Mouse (Mus musculus) lung, postnatal 0 days (tissue): ENCODE data around the gene Yy2. TPM values are rescaled to one million over a fixed set of nuclear protein-coding genes. Genes with fewer than 3 reads are reported as not detected.

Source experiments
- ATAC-seq: fragments of 200-750 bp; cut with Nextera tagmentation; 2 replicates; pipeline ENCODE4 v1.8.0; 2017; ENCODE audit warnings: moderate library complexity
- DNase-seq: peaks from one replicate; pipeline ENCODE4 v3.0.0-alpha.2; 2016; ENCODE audit warnings: low spot score
- H3K27ac ChIP-seq: fragments of 300-500 bp; sonication (generic); 2 replicates; pipeline ENCODE4 v1.5.1; 2014; ENCODE audit warnings: antibody characterized with exemption, mild to moderate bottlenecking, low read length, mixed read lengths
- H3K27me3 ChIP-seq: fragments of 300-500 bp; sonication (generic); replicated peaks from 2 replicates; pipeline ENCODE4 v1.6.1; 2014; ENCODE audit warnings: low read length, mixed read lengths; ENCODE audit not compliant: insufficient read depth
- H3K36me3 ChIP-seq: fragments of 300-500 bp; sonication (generic); 2 replicates; pipeline ENCODE4 v1.6.1; 2014; ENCODE audit warnings: low read length, mixed read lengths; ENCODE audit not compliant: insufficient read depth
- H3K4me1 ChIP-seq: fragments of 300-500 bp; sonication (generic); 2 replicates; pipeline ENCODE4 v1.6.1; 2014; ENCODE audit warnings: antibody characterized with exemption, low read depth, low read length, mixed read lengths; ENCODE audit not compliant: insufficient read depth
- H3K4me2 ChIP-seq: fragments of 300-500 bp; sonication (generic); replicated peaks from 2 replicates; pipeline ENCODE4 v1.6.1; 2014; ENCODE audit warnings: low read depth, mild to moderate bottlenecking, low read length, moderate library complexity, mixed read lengths
- H3K4me3 ChIP-seq: fragments of 300-500 bp; sonication (generic); 2 replicates; pipeline ENCODE4 v1.5.1; 2014; ENCODE audit warnings: low read depth, low read length
- H3K9ac ChIP-seq: fragments of 300-500 bp; sonication (generic); replicated peaks from 2 replicates; pipeline ENCODE4 v1.6.1; 2014; ENCODE audit warnings: low read depth, mild to moderate bottlenecking
- H3K9me3 ChIP-seq: fragments of 300-500 bp; sonication (generic); 2 replicates; pipeline ENCODE4 v1.6.1; 2016; ENCODE audit warnings: low read length, mixed read lengths
- CTCF ChIP-seq: IDR thresholded peaks from 2 replicates; pipeline ENCODE4 v1.5.1; 2016; ENCODE audit warnings: antibody characterized with exemption, mild to moderate bottlenecking
- EP300 ChIP-seq: IDR thresholded peaks from 2 replicates; pipeline ENCODE4 v1.6.1; 2016; ENCODE audit warnings: antibody characterized with exemption, mild to moderate bottlenecking, control low read depth
- WGBS: fragments of 180-500 bp; shearing (Covaris S2); extraction: QIAGEN DNeasy Blood & Tissue Kit; methylation state at CpG from one replicate; pipeline ENCODE4 v1.1.7; 2014; 5-methylcytosine and 5-hydroxymethylcytosine counted together
- polyA plus RNA-seq: library from polyadenylated mRNA; unstranded; fragments of >200 nt; fragmentation: Nextera tagmentation; extraction: Ambion mirVana; gene quantifications from 2 replicates; pipeline ENCODE4 v1.2.1, GENCODE M21; 2015

Yy2 gene
- polyA plus RNA-seq, 1 experiment from 2014 or later, result 1.6 TPM

DNA sequence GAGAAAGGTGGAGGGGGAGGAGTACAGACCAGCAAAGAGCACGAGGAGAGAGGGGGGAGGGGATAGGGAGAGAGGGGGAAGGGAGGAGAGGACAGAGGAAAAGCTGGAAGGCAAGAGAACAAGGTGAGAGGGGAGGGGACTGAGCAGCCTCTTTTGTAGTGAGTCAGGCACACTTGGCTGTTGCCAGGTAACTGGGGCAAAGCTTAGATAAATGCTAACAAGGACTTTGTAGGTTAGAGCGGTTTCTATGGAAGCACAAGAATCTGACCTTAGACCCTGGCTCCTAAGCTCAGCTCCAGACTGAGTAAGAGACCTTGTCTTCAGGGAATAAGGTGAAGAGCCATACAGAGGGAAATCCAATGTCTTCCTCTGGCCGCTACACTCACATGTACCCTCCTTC, 21.7 kb downstream of the Yy2 start:
- no peak overlapping the region for H3K9ac ChIP-seq
- no peaks in the 10 kb centered on the region for H3K9me3 ChIP-seq
- peak; percentile 41 for DNase-seq
- H3K36me3 ChIP-seq, result no peaks in the 10 kb centered on the region
- no peak overlapping the region for H3K4me2 ChIP-seq
- ATAC-seq, result peak; percentile 61; the same call in 1 of the 2 replicates
- H3K4me1 ChIP-seq, result no peaks in the 10 kb centered on the region
- H3K27me3 ChIP-seq, result no peaks in the 10 kb centered on the region
- no peak overlapping the region for H3K27ac ChIP-seq
- H3K4me3 ChIP-seq, result no peak overlapping the region
- 35% methylated on average over 3 of the region's 3 CpGs for WGBS
- TF ChIP-seq EP300 (no peak), CTCF (no peak)

Other genes starting within 250 kb of the Yy2 start
- gene Phex, start 153.7 kb downstream of the Yy2 start, polyA plus RNA-seq, result 4.0 and 5.5 TPM in 2 replicates
- gene Sms, start 76.7 kb downstream of the Yy2 start, polyA plus RNA-seq, result 52.8 and 55.8 TPM in 2 replicates
- 8.8 and 10.8 TPM in 2 replicates for gene Mbtps2, start 29.7 kb upstream of the Yy2 start, polyA plus RNA-seq
- gene Smpx, start 129.9 kb upstream of the Yy2 start, polyA plus RNA-seq, result 12.4 and 13.4 TPM in 2 replicates
- gene Klhl34, start 249.4 kb upstream of the Yy2 start, polyA plus RNA-seq, result 0.06 and 0.13 TPM in 2 replicates